Mouse (Mus musculus): ENCODE measurements around the gene Gm10428. TPM values are rescaled to one million over a fixed set of nuclear protein-coding genes. Genes with fewer than 3 reads are reported as not detected.
A peak's percentile ranks its signal among the peaks of the same experiment; 100 is the strongest.
"Not testable (repeated sequence)": the region's sequence is repeated elsewhere in the genome, so short reads cannot be mapped to it uniquely, and the experiment has no call there.

The Gm10428 gene
- polyA plus RNA-seq, 1 experiment from 2014 or later, result not detected

GRCm38 (mm10) chr11:62747227-62747626 is 5.7 kb upstream of the Gm10428 start:
- no peaks in the 10 kb centered on the region for H3K36me3 ChIP-seq
- H3K27ac ChIP-seq, result no peak overlapping the region
- H3K27me3 ChIP-seq, result peaks cover 11% of the 10 kb centered on the region; the same call in 1 of the 2 replicates
- 74% methylated on average over 9 of the region's 9 CpGs for WGBS
- no peak overlapping the region for H3K4me2 ChIP-seq (replicated peaks)
- ATAC-seq (ENCODE audit: low FRiP score), result no peak
- no peak overlapping the region for H3K4me3 ChIP-seq
- no peaks in the 10 kb centered on the region for H3K4me1 ChIP-seq
- no peaks in the 10 kb centered on the region for H3K9me3 ChIP-seq (replicated peaks)
- no peak overlapping the region for H3K9ac ChIP-seq

DNA sequence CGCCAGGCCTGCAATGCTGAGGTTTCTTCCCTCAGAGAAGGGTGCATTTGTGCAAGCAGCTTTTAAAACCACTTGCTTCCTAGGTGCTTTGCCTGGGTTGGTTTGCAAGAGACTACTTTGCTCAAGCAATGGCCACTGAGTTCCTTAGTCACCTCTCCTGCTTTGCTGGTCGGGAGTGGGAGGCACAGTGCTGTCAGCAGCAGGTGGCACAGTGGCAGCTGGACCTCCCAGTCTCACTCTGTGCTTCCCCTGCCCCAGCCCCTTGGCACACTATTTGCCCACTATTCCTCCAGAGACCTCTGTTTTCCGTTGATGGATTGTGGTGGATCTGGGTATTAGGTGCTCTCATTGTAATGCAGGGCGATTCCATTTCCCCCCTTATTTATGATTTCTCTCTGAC is 4.8 kb upstream of the Gm10428 start:
- Histone ChIP-seq H3K9ac (no peak overlapping the region), H3K27ac (no peak overlapping the region), H3K4me1 (no peaks in the 10 kb centered on the region), H3K4me2 (replicated peaks) (no peak overlapping the region), H3K9me3 (replicated peaks) (no peaks in the 10 kb centered on the region), H3K36me3 (no peaks in the 10 kb centered on the region), H3K4me3 (no peak overlapping the region), H3K27me3 (peaks cover 11% of the 10 kb centered on the region; the same call in 1 of the 2 replicates)
- ATAC-seq (ENCODE audit: low FRiP score), result no peak
- WGBS, result 73% methylated on average over 4 of the region's 4 CpGs

DNA sequence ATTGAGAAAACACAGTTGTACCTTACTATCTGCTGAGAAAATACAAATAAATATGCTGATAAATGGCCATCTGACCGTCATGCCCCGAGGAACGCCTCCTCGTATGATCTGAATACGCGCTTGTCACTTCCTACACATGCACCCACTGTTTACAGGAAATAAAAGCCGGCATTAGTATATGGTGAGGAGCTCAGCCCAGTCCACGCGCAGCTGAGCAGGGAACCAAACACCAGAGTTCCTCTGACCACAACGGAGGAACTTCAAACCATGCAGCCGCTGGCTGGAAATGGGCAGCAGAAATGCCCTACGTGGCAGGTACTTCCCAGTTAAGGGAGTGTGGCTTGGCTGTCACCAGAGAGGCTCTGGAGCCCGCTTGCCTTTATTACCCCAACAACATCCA is 3.5 kb upstream of the Gm10428 start:
- ATAC-seq (ENCODE audit: low FRiP score), result not testable (repeated sequence)
- WGBS, result 93% methylated on average over 13 of the region's 13 CpGs

DNA sequence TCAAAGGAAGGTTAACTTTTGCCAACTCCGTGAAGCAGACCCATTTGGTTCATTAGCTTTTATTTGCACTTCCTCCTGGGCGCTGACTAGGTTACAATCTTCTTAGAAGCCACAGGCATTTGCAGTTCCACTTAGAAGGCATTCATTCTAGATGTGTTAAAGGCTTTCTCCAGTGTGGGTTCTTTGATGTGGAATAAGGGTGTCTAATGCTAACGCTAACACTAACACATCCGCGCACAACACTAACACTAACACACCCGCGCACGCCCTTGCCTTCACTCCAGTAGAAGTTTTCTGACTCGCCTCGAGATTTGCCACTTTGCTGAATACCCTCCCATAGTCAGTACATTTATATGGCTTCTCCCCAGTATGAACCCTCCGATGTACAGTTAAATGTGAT is 709 bp upstream of the Gm10428 start:
- Histone ChIP-seq H3K27ac (no peak overlapping the region), H3K4me1 (peaks cover 6% of the 10 kb centered on the region; the same call in 1 of the 2 replicates), H3K27me3 (peaks cover 15% of the 10 kb centered on the region), H3K4me3 (no peak overlapping the region), H3K36me3 (no peaks in the 10 kb centered on the region), H3K9me3 (replicated peaks) (no peaks in the 10 kb centered on the region), H3K4me2 (replicated peaks) (no peak overlapping the region), H3K9ac (no peak overlapping the region)
- WGBS, result 78% methylated on average over 11 of the region's 11 CpGs
- no peak for ATAC-seq (ENCODE audit: low FRiP score)

More for the DNA sequence above, 3.5 kb upstream of the Gm10428 start:
- not testable (repeated sequence) for H3K9ac ChIP-seq; H3K4me2 ChIP-seq (replicated peaks); H3K4me1 ChIP-seq; H3K27ac ChIP-seq; H3K4me3 ChIP-seq; H3K36me3 ChIP-seq; H3K9me3 ChIP-seq (replicated peaks)
- H3K27me3 ChIP-seq, result peaks cover 11% of the 10 kb centered on the region; the same call in 1 of the 2 replicates

DNA sequence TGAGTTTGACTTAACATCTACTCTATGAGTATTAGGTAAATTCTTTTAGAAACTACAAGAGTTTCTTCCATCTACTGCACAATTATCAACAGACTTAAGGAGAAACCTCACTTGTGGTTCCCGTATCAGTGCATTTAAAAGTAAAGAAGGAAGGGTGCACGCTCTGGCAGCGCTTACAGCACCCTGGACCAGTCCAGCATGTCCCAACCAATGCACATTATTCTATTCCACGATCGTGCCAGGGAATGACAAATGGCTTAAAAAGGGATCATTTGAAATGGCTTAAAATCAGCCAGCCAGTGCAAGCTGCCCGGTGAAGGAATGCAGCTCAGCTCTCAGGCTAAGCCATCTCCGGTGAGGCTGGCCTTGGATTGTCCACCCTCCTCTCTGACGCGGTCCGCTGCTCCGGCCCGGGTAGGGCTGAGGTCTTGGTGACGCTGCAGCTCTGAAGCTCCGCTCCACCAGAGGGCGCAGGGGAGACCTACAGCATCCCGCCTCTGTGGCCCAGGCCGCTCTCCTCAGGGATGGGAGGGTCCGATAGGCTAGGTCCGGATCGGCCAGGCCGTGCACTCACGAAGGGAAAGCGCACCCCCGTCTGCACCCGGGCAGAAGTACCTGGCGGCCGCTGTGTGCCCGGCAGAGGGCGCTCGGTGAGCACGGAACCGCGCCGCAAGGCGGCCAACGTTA is 3.7 kb downstream of the Gm10428 start:
- Histone ChIP-seq H3K27ac (peak overlapping the region; percentile 12; the same call in 1 of the 2 replicates), H3K36me3 (no peaks in the 10 kb centered on the region), H3K9ac (peak overlapping the region; percentile 51), H3K9me3 (replicated peaks) (no peaks in the 10 kb centered on the region), H3K4me1 (peaks cover 8% of the 10 kb centered on the region; the same call in 1 of the 2 replicates), H3K27me3 (peaks cover 15% of the 10 kb centered on the region), H3K4me2 (replicated peaks) (peak overlapping the region; percentile 51), H3K4me3 (peak overlapping the region; percentile 28)
- peak; percentile 97 for ATAC-seq (ENCODE audit: low FRiP score)
- 7% methylated on average over 36 of the region's 36 CpGs for WGBS

- Histone ChIP-seq H3K27ac (no peak overlapping the region), H3K4me3 (peak overlapping the region; percentile 28), H3K4me1 (peaks cover 8% of the 10 kb centered on the region; the same call in 1 of the 2 replicates), H3K27me3 (peaks cover 15% of the 10 kb centered on the region), H3K36me3 (no peaks in the 10 kb centered on the region), H3K9ac (peak overlapping the region; percentile 51; the same call in 1 of the 2 replicates), H3K4me2 (replicated peaks) (peak overlapping the region; percentile 51), H3K9me3 (replicated peaks) (no peaks in the 10 kb centered on the region)
- WGBS, result 8% methylated on average over 7 of the region's 7 CpGs
- peak; percentile 71 for ATAC-seq (ENCODE audit: low FRiP score)
Observed at GRCm38 (mm10) chr11:62757143-62757507, 4.2 kb downstream of the Gm10428 start.

DNA sequence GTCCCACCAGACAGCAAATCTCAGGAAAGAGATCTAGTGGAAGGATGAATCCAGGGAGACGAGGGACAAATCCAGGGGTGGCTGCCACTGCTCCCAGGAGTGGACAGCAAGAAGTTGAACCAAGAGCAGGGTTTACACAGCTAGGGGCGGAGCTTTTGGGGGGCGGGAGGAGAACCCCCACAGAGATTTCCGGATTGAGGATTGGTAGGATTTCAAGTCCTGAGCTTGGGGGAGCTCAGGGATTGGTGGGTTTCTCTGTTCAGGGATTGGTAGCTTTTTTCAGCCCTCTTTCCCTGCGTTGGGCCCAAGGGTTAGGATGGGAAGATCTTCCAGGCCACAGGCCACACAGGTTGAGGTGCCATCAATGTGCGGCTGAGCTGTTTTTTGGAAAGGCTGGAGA is 5.0 kb downstream of the Gm10428 start:
- H3K4me2 ChIP-seq (replicated peaks), result no peak overlapping the region
- peaks cover 15% of the 10 kb centered on the region for H3K27me3 ChIP-seq
- H3K9ac ChIP-seq, result no peak overlapping the region
- H3K4me1 ChIP-seq, result peaks cover 8% of the 10 kb centered on the region; the same call in 1 of the 2 replicates
- H3K9me3 ChIP-seq (replicated peaks), result no peaks in the 10 kb centered on the region
- H3K36me3 ChIP-seq, result no peaks in the 10 kb centered on the region
- no peak for ATAC-seq (ENCODE audit: low FRiP score)
- WGBS, result 77% methylated on average over 6 of the region's 6 CpGs
- no peak overlapping the region for H3K27ac ChIP-seq
- no peak overlapping the region for H3K4me3 ChIP-seq

DNA sequence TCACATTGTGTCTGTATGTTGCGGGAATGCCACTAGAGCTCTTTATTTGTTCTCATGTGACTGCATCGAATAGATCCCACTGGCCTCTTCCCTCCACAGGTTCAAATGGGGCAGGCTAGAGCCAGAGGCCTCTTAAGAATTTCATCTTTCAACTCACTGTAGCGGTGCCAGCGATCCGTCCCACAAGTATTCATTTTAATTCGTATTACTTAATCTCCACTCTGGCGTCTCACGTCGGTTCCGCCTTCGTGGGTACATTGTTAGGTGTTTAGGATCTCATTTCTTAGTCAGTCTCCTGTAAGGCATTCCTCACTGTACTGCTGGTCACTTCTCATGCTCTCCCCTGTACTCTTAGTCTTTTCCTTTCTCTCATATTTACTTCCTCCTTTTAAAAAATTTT is 5.6 kb downstream of the Gm10428 start:
- H3K27ac ChIP-seq, result no peak overlapping the region
- no peak overlapping the region for H3K9ac ChIP-seq
- no peak for ATAC-seq (ENCODE audit: low FRiP score)
- H3K4me2 ChIP-seq (replicated peaks), result no peak overlapping the region
- peaks cover 15% of the 10 kb centered on the region for H3K27me3 ChIP-seq
- 90% methylated on average over 11 of the region's 11 CpGs for WGBS
- no peak overlapping the region for H3K4me3 ChIP-seq
- peaks cover 8% of the 10 kb centered on the region; the same call in 1 of the 2 replicates for H3K4me1 ChIP-seq
- H3K9me3 ChIP-seq (replicated peaks), result no peaks in the 10 kb centered on the region
- H3K36me3 ChIP-seq, result no peaks in the 10 kb centered on the region

DNA sequence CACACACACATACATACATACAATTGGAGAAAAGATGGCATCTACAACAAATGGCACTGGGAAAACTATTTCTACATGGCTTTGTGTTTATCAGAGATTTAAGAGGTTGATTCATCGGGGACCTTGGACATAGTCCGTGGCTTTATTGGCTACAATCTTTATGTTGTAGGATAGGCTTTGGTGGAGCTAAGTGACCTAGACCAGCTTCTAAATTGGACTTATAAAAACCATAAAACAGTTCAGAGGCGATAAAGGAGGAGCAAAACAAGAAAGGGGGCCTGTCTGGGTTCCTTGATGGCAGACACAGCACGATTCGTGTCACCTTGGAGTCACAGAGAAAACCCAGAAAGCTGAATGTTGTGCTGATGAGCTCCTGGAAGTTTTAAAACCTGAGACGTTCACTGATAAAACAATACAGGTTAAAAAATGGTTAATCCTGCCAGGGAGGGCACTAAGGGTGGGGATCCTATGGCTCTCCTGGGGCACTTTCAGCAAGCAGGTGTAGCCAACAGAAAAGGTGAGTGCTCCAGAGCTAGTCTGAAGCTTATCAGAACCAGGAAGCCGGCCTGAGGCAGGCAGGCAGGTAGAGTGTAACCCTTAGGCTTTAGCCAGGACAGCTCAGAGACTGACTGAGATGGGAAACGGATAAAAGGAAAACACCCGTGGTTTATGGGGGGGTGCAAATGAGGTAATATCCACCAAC is 8.0 kb downstream of the Gm10428 start:
- Histone ChIP-seq H3K36me3 (no peaks in the 10 kb centered on the region), H3K9ac (no peak overlapping the region), H3K27me3 (peaks cover 9% of the 10 kb centered on the region), H3K4me3 (no peak overlapping the region), H3K9me3 (replicated peaks) (no peaks in the 10 kb centered on the region), H3K4me1 (peaks cover 8% of the 10 kb centered on the region; the same call in 1 of the 2 replicates), H3K27ac (no peak overlapping the region), H3K4me2 (replicated peaks) (no peak overlapping the region)
- 78% methylated on average over 9 of the region's 9 CpGs for WGBS
- no peak for ATAC-seq (ENCODE audit: low FRiP score)

- peaks cover 64% of the 10 kb centered on the region for H3K9me3 ChIP-seq (replicated peaks)
- H3K4me3 ChIP-seq, result no peak overlapping the region
- 95% methylated on average over 7 of the region's 7 CpGs for WGBS
- H3K4me1 ChIP-seq, result no peaks in the 10 kb centered on the region
- no peak for ATAC-seq (ENCODE audit: low FRiP score)
- no peak overlapping the region for H3K27ac ChIP-seq
- no peaks in the 10 kb centered on the region for H3K27me3 ChIP-seq
- no peak overlapping the region for H3K9ac ChIP-seq
- H3K36me3 ChIP-seq, result peaks cover 58% of the 10 kb centered on the region
- no peak overlapping the region for H3K4me2 ChIP-seq (replicated peaks)
Observed at GRCm38 (mm10) chr11:62776510-62776909, 23.6 kb downstream of the Gm10428 start.

GRCm38 (mm10) chr11:62788935-62789616 is 36.2 kb downstream of the Gm10428 start, which contains the start of gene Zfp286:
Gene Zfp286 (minus strand): TSS chr11:62789462.
- peak; percentile 95 for ATAC-seq (ENCODE audit: low FRiP score)
- WGBS, result 8% methylated on average over 34 of the region's 34 CpGs

GRCm38 (mm10) chr11:62789617-62789936 is 36.7 kb downstream of the Gm10428 start:
- peak overlapping the region; percentile 55; the same call in 1 of the 2 replicates for H3K27ac ChIP-seq
- H3K9me3 ChIP-seq (replicated peaks), result peaks cover 2% of the 10 kb centered on the region; the same call in 1 of the 2 replicates
- H3K36me3 ChIP-seq, result peaks cover 19% of the 10 kb centered on the region
- no peak; the same call in 1 of the 2 replicates for ATAC-seq (ENCODE audit: low FRiP score)
- H3K4me1 ChIP-seq, result peaks cover 7% of the 10 kb centered on the region
- peak overlapping the region; percentile 83 for H3K9ac ChIP-seq
- peak overlapping the region; percentile 60 for H3K4me2 ChIP-seq (replicated peaks)
- H3K4me3 ChIP-seq, result peak overlapping the region; percentile 59
- WGBS, result 58% methylated on average over 3 of the region's 3 CpGs
- no peaks in the 10 kb centered on the region for H3K27me3 ChIP-seq

More at GRCm38 (mm10) chr11:62788935-62789616, 36.2 kb downstream of the Gm10428 start, which contains the start of gene Zfp286:
- no peaks in the 10 kb centered on the region for H3K27me3 ChIP-seq
- H3K4me1 ChIP-seq, result peaks cover 7% of the 10 kb centered on the region
- H3K36me3 ChIP-seq, result peaks cover 24% of the 10 kb centered on the region
- peak within 1 kb of the TSS; percentile 59 for H3K4me3 ChIP-seq
- peaks cover 7% of the 10 kb centered on the region; the same call in 1 of the 2 replicates for H3K9me3 ChIP-seq (replicated peaks)
- peak within 1 kb of the TSS; percentile 83 for H3K9ac ChIP-seq
- H3K4me2 ChIP-seq (replicated peaks), result peak within 1 kb of the TSS; percentile 60
- H3K27ac ChIP-seq, result peak within 1 kb of the TSS; percentile 66; the same call in 1 of the 2 replicates
